Mouse (Mus musculus) liver, embryonic 14.5 days (tissue): Measurements from ENCODE around the gene Foxl1. TPM values are rescaled to one million over a fixed set of nuclear protein-coding genes. Genes with fewer than 3 reads are reported as not detected.

Source experiments
- ATAC-seq: fragments of 200-750 bp; cut with Nextera tagmentation; 2 replicates; pipeline ENCODE4 v1.8.0; 2017; ENCODE audit warnings: moderate number of reproducible peaks, mild to moderate bottlenecking, moderate library complexity; ENCODE audit not compliant: insufficient read depth
- DNase-seq, 3 experiments: peaks; one replicate each; pipeline ENCODE4 v3.0.0-alpha.2; 2012 to 2013; ENCODE audit warnings: low read depth in 3 of 3, low spot score in 3 of 3
- H3K27ac ChIP-seq: fragments of 300-500 bp; sonication (generic); 2 replicates; pipeline ENCODE4 v1.5.1; 2014; ENCODE audit warnings: moderate library complexity, mild to moderate bottlenecking, control low read depth, inconsistent platforms
- H3K27me3 ChIP-seq: fragments of 300-500 bp; sonication (generic); 2 replicates; pipeline ENCODE4 v1.6.1; 2014; ENCODE audit warnings: mild to moderate bottlenecking, low read length, moderate library complexity; ENCODE audit not compliant: control insufficient read depth, insufficient read depth
- H3K36me3 ChIP-seq: fragments of 300-500 bp; sonication (generic); replicated peaks from 2 replicates; pipeline ENCODE4 v1.6.1; 2014; ENCODE audit warnings: low read depth; ENCODE audit not compliant: control insufficient read depth, insufficient read depth
- H3K4me1 ChIP-seq, 2 experiments: fragments of 200-500 bp in 1 of 2; fragments of 300-500 bp in 1 of 2; sonication (generic) in 1 of 2; replicated peaks; 2 replicates each; pipeline ENCODE4 v1.6.1; 2012 to 2014; ENCODE audit warnings: antibody characterized with exemption in 1 of 2, inconsistent platforms in 1 of 2, low read length in 1 of 2; ENCODE audit not compliant: control insufficient read depth in 2 of 2, insufficient read depth in 2 of 2
- H3K4me2 ChIP-seq: fragments of 300-500 bp; sonication (generic); 2 replicates; pipeline ENCODE4 v1.6.1; 2014; ENCODE audit warnings: low read depth, mild to moderate bottlenecking, control low read depth, moderate library complexity
- H3K4me3 ChIP-seq, 2 experiments: fragments of 200-500 bp in 1 of 2; fragments of 300-500 bp in 1 of 2; sonication (generic) in 1 of 2; 2 replicates each; pipeline ENCODE4 v1.5.1; 2012 to 2014; ENCODE audit warnings: low read depth in 2 of 2, low read length in 2 of 2, mild to moderate bottlenecking in 2 of 2, control low read depth in 1 of 2, inconsistent platforms in 1 of 2, moderate library complexity in 1 of 2; ENCODE audit not compliant: insufficient read depth in 1 of 2
- H3K9ac ChIP-seq: fragments of 300-500 bp; sonication (generic); replicated peaks from 2 replicates; pipeline ENCODE4 v1.6.1; 2014; ENCODE audit warnings: mild to moderate bottlenecking, control low read depth, moderate library complexity
- H3K9me3 ChIP-seq: fragments of 300-500 bp; sonication (generic); 2 replicates; pipeline ENCODE4 v1.6.1; 2016; ENCODE audit warnings: low read length, mixed read lengths; ENCODE audit not compliant: control insufficient read depth
- CTCF ChIP-seq: IDR thresholded peaks from 2 replicates; pipeline ENCODE4 v1.5.1; 2016; ENCODE audit warnings: antibody characterized with exemption, low read depth, control low read depth
- EP300 ChIP-seq: IDR thresholded peaks from 2 replicates; pipeline ENCODE4 v1.6.1; 2016; ENCODE audit warnings: antibody characterized with exemption, low read depth
- WGBS: fragments of 180-500 bp; shearing (Covaris S2); extraction: QIAGEN DNeasy Blood & Tissue Kit; methylation state at CpG from one replicate; pipeline ENCODE4 v1.1.7; 2014; ENCODE audit not compliant: insufficient replicate concordance; 5-methylcytosine and 5-hydroxymethylcytosine counted together
- polyA plus RNA-seq, 2 experiments: library from polyadenylated mRNA; depleted of rRNA in 1 of 2; stranded (reverse) in 1 of 2; unstranded in 1 of 2; fragments of >200 nt; fragmentation: Nextera tagmentation in 1 of 2; extraction: Ambion mirVana in 1 of 2; gene quantifications; 2 replicates each; pipeline versions ENCODE4 v1.2.1 to v1.2.3; 2012 to 2014

Foxl1 gene
- polyA plus RNA-seq, 2 experiments: 0.07 to 0.08 TPM

GRCm38 (mm10) chr8:121120456-121121419, 7.0 kb upstream of the Foxl1 start:
- no peak overlapping the region for H3K9ac ChIP-seq
- no peak overlapping the region for H3K27ac ChIP-seq
- no peak overlapping the region for H3K4me2 ChIP-seq
- TF ChIP-seq CTCF: no peak
- no peak for TF ChIP-seq EP300
- ATAC-seq (no peak), DNase-seq (no peak)
- no peaks in the 10 kb centered on the region for H3K9me3 ChIP-seq
- no peaks in the 10 kb centered on the region for H3K36me3 ChIP-seq
- no peak overlapping the region for H3K4me3 ChIP-seq
- 20% methylated on average over 17 of the region's 17 CpGs for WGBS
- peaks cover 94% of the 10 kb centered on the region for H3K27me3 ChIP-seq
- no peaks in the 10 kb centered on the region for H3K4me1 ChIP-seq

- H3K36me3 ChIP-seq: no peaks in the 10 kb centered on the region
- ATAC-seq: no peak
- TF ChIP-seq CTCF: no peak
- TF ChIP-seq EP300: no peak
- peaks cover 94% of the 10 kb centered on the region for H3K27me3 ChIP-seq
- no peak overlapping the region for H3K9ac ChIP-seq
- H3K9me3 ChIP-seq: no peaks in the 10 kb centered on the region
- 28% methylated on average over 8 of the region's 8 CpGs for WGBS
- no peak overlapping the region for H3K4me3 ChIP-seq
- no peak for DNase-seq
- H3K4me2 ChIP-seq: no peak overlapping the region
- H3K4me1 ChIP-seq: no peaks in the 10 kb centered on the region
- H3K27ac ChIP-seq: no peak overlapping the region
Measured at GRCm38 (mm10) chr8:121121704-121122103, 6.0 kb upstream of the Foxl1 start.

- no peaks in the 10 kb centered on the region for H3K9me3 ChIP-seq
- H3K4me1 ChIP-seq: no peaks in the 10 kb centered on the region
- H3K4me2 ChIP-seq: no peak overlapping the region
- ATAC-seq: no peak
- DNase-seq: no peak
- H3K27me3 ChIP-seq: peaks cover 94% of the 10 kb centered on the region
- no peak overlapping the region for H3K9ac ChIP-seq
- H3K27ac ChIP-seq: no peak overlapping the region
- 29% methylated on average over 7 of the region's 7 CpGs for WGBS
- TF ChIP-seq EP300 (no peak), CTCF (no peak)
- no peak overlapping the region for H3K4me3 ChIP-seq
- H3K36me3 ChIP-seq: no peaks in the 10 kb centered on the region
Measured at GRCm38 (mm10) chr8:121122368-121122767, 5.4 kb upstream of the Foxl1 start.

GRCm38 (mm10) chr8:121123113-121123512, 4.6 kb upstream of the Foxl1 start:
- no peak for ATAC-seq
- H3K4me1 ChIP-seq: no peaks in the 10 kb centered on the region
- no peak overlapping the region for H3K27ac ChIP-seq

GRCm38 (mm10) chr8:121124547-121125239, 3.0 kb upstream of the Foxl1 start:
- H3K9ac ChIP-seq: no peak overlapping the region
- 8% methylated on average over 17 of the region's 17 CpGs for WGBS
- no peak overlapping the region for H3K27ac ChIP-seq
- H3K4me3 ChIP-seq: no peak overlapping the region
- peaks cover 94% of the 10 kb centered on the region for H3K27me3 ChIP-seq
- ATAC-seq (no peak), DNase-seq (no peak)
- H3K4me1 ChIP-seq: no peaks in the 10 kb centered on the region
- no peaks in the 10 kb centered on the region for H3K36me3 ChIP-seq
- no peak overlapping the region for H3K4me2 ChIP-seq
- TF ChIP-seq EP300 (no peak), CTCF (no peak)
- H3K9me3 ChIP-seq: no peaks in the 10 kb centered on the region

More at GRCm38 (mm10) chr8:121123113-121123512, 4.6 kb upstream of the Foxl1 start:
- Histone ChIP-seq H3K4me3 (no peak overlapping the region), H3K27me3 (peaks cover 94% of the 10 kb centered on the region), H3K9me3 (no peaks in the 10 kb centered on the region), H3K4me2 (no peak overlapping the region), H3K36me3 (no peaks in the 10 kb centered on the region), H3K9ac (no peak overlapping the region)
- TF ChIP-seq CTCF (no peak), EP300 (no peak)
- WGBS: 65% methylated on average over 2 of the region's 2 CpGs
- DNase-seq: no peak
